11 mouse cellular contexts compared by ENCODE assay signal in genomic region chr7:49437901-49438300, GRCm38 (mm10).
DNase-seq lines count a peak whose midpoint lies in the region; ATAC-seq lines count a peak whose summit lies in the region.
"Had no signal": no experiment of that assay in that cellular context is flagged by ENCODE, and none has a peak within 500 bp of the region (broad histone marks: within the 10 kb centered on the region; RNA-seq: fewer than 3 reads in every experiment).

No protein-coding gene starts in this region.

- H3K27ac ChIP-seq in hindbrain, embryonic 10.5 days: 0 out of 2 replicates have a peak overlapping the region, but pooled peaks have one; percentile 23
- no peak overlapping the region for H3K27ac ChIP-seq in hindbrain, embryonic 12.5 days
- H3K27ac ChIP-seq in embryonic facial prominence, embryonic 14.5 days (replicated peaks; ENCODE audit: low read depth, low read length): peak overlapping the region; percentile 74
- peak overlapping the region; percentile 85 for H3K27ac ChIP-seq in lung, embryonic 15.5 days
- H3K27ac ChIP-seq: macrophage had no signal

- no peaks in the 10 kb centered on the region for H3K27me3 ChIP-seq in hindbrain, embryonic 10.5 days (ENCODE audit: insufficient read depth, poor library complexity, severe bottlenecking)
- no peaks in the 10 kb centered on the region for H3K27me3 ChIP-seq in hindbrain, embryonic 12.5 days
- H3K27me3 ChIP-seq in embryonic facial prominence, embryonic 14.5 days (replicated peaks; ENCODE audit: control insufficient read depth, insufficient read depth, low read length): no peaks in the 10 kb centered on the region
- no peaks in the 10 kb centered on the region for H3K27me3 ChIP-seq in lung, embryonic 15.5 days

- DNase-seq in hindbrain, embryonic 10.5 days (ENCODE audit: low spot score): peak; percentile 50
- peak; percentile 84 for DNase-seq in brain, adult 2 months (ENCODE audit: low read depth, low spot score)
- peak; percentile 93 for DNase-seq in embryonic facial prominence, embryonic 14.5 days (ENCODE audit: low spot score)
- DNase-seq in adrenal gland, adult 8-10 months: no peak
- no peak for DNase-seq in spleen, postnatal 10 days (ENCODE audit: low spot score in 2 of 2)
- DNase-seq in cerebellum, postnatal 10 days: no peak

- no peak for ATAC-seq in hindbrain, embryonic 12.5 days (ENCODE audit: low FRiP score)
- peak; percentile 83 for ATAC-seq in embryonic facial prominence, embryonic 14.5 days (ENCODE audit: low read depth)
- ATAC-seq in lung, embryonic 15.5 days (ENCODE audit: borderline replicate concordance, extremely low read depth, low FRiP score, low TSS enrichment): no peak; the same call in 1 of the 2 replicates

- no peaks in the 10 kb centered on the region for H3K9me3 ChIP-seq in hindbrain, embryonic 10.5 days
- H3K9me3 ChIP-seq in hindbrain, embryonic 12.5 days (replicated peaks): no peaks in the 10 kb centered on the region
- H3K9me3 ChIP-seq in embryonic facial prominence, embryonic 14.5 days (ENCODE audit: control insufficient read depth, low read length): no peaks in the 10 kb centered on the region
- no peaks in the 10 kb centered on the region for H3K9me3 ChIP-seq in lung, embryonic 15.5 days

- WGBS in hindbrain, embryonic 10.5 days: 45% methylated on average over 11 of the region's 11 CpGs
- WGBS in hindbrain, embryonic 12.5 days: 39% methylated on average over 11 of the region's 11 CpGs
- 8% methylated on average over 11 of the region's 11 CpGs for WGBS in embryonic facial prominence, embryonic 14.5 days
- 10% methylated on average over 11 of the region's 11 CpGs for WGBS in lung, embryonic 15.5 days

- peaks cover 24% of the 10 kb centered on the region for H3K4me1 ChIP-seq in hindbrain, embryonic 10.5 days (replicated peaks)
- peaks cover 21% of the 10 kb centered on the region for H3K4me1 ChIP-seq in hindbrain, embryonic 12.5 days
- peaks cover 28% of the 10 kb centered on the region for H3K4me1 ChIP-seq in embryonic facial prominence, embryonic 14.5 days (ENCODE audit: control insufficient read depth, insufficient read depth, low read length)
- peaks cover 39% of the 10 kb centered on the region for H3K4me1 ChIP-seq in lung, embryonic 15.5 days

- H3K36me3 ChIP-seq in hindbrain, embryonic 10.5 days: no peaks in the 10 kb centered on the region
- no peaks in the 10 kb centered on the region for H3K36me3 ChIP-seq in hindbrain, embryonic 12.5 days
- no peaks in the 10 kb centered on the region for H3K36me3 ChIP-seq in embryonic facial prominence, embryonic 14.5 days (ENCODE audit: control insufficient read depth, insufficient read depth, low read length)
- H3K36me3 ChIP-seq in lung, embryonic 15.5 days: no peaks in the 10 kb centered on the region
- H3K36me3 ChIP-seq: G1E had no signal

- H3K4me2 ChIP-seq in hindbrain, embryonic 12.5 days (replicated peaks): no peak overlapping the region
- H3K4me2 ChIP-seq in embryonic facial prominence, embryonic 14.5 days (ENCODE audit: low read depth, low read length): peak overlapping the region; percentile 26
- H3K4me2 ChIP-seq in lung, embryonic 15.5 days: no peak overlapping the region; the same call in 1 of the 2 replicates

- no peak overlapping the region for H3K9ac ChIP-seq in hindbrain, embryonic 12.5 days
- H3K9ac ChIP-seq in embryonic facial prominence, embryonic 14.5 days (ENCODE audit: low read depth, low read length): no peak overlapping the region
- no peak overlapping the region for H3K9ac ChIP-seq in lung, embryonic 15.5 days

- no peak overlapping the region for H3K4me3 ChIP-seq in hindbrain, embryonic 10.5 days
- no peak overlapping the region for H3K4me3 ChIP-seq in hindbrain, embryonic 12.5 days
- no peak overlapping the region for H3K4me3 ChIP-seq in embryonic facial prominence, embryonic 14.5 days (ENCODE audit: low read depth, low read length)
- no peak overlapping the region for H3K4me3 ChIP-seq in lung, embryonic 15.5 days
- H3K4me3 ChIP-seq: erythroblast, embryonic 14.5 days had no signal

Comparison
In these comparisons a context has a peak if more than half of its experiments do, and no peak if none do; other contexts are left out.
1. DNase-seq: peak in hindbrain, embryonic 10.5 days (single experiment), brain, adult 2 months (single experiment) and embryonic facial prominence, embryonic 14.5 days (single experiment); none in adrenal gland, adult 8-10 months (single experiment), spleen, postnatal 10 days (0 of 2) and cerebellum, postnatal 10 days (0 of 2).